Mouse (Mus musculus): ENCODE results near the gene Pprc1. TPM values are rescaled to one million over a fixed set of nuclear protein-coding genes. Genes with fewer than 3 reads are reported as not detected.

Pprc1 gene
- polyA plus RNA-seq, 1 experiment: 44.1 TPM

DNA sequence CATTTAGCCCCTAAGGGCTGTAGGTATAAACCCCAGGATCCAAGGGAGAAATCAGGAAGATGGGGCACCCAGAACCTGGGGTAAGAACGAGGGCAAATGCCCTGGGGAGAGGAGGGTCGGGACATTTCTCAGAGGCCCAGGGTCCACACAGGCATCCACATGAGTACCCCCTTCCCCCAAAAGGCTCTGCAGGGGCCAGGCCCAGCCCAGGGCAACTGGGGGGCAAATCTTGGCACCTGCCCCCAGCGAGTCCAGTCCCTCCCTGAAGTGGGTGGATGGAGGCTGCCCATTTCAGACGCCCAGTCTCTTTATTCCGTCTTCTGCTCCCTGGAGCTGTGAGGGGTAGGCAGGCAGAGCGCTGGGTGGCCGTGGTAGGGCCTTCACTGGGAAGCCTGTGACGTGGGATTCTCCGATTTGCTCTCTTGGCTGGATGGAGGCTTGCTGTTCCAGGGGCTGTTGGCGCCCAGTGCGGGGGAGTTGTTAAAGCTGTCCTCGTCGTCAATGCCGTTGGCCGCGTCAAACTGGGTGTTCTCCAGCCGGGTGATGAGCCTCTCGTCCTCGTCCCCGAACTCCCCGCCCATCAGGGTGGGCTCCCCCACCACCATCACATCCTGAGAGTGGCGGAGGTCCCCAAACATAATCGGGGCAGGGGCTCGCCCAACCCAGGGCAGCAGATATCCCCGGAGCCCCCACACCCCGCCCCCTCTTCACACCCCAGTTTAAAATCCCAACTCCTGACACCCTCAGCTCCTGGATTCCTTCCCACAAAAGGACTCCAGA is 11.8 kb upstream of the Pprc1 start:
- Histone ChIP-seq H3K36me3 (ENCODE audit: control insufficient read depth, insufficient read depth, low read length) (peaks cover 44% of the 10 kb centered on the region), H3K4me3 (ENCODE audit: control insufficient read depth, insufficient read depth, low read length) (no peak overlapping the region), H3K4me1 (replicated peaks; ENCODE audit: control insufficient read depth, insufficient read depth, low read length) (peaks cover 11% of the 10 kb centered on the region), H3K27me3 (ENCODE audit: control insufficient read depth, insufficient read depth, low read length) (no peaks in the 10 kb centered on the region; the same call in 1 of the 2 replicates), H3K27ac (ENCODE audit: control insufficient read depth, insufficient read depth, low read length) (no peak overlapping the region)
- 96% methylated on average over 26 of the region's 26 CpGs for WGBS
- TF ChIP-seq POLR2A (IDR thresholded peaks at IDR 0.05; ENCODE audit: control insufficient read depth, extremely low read depth, insufficient read depth, low read length, poor library complexity): no peak
- no peak for TF ChIP-seq CTCF (IDR thresholded peaks at IDR 0.05; ENCODE audit: borderline replicate concordance, control insufficient read depth, extremely low read depth, insufficient read depth, low read length, poor library complexity)
- DNase-seq: no peak

DNA sequence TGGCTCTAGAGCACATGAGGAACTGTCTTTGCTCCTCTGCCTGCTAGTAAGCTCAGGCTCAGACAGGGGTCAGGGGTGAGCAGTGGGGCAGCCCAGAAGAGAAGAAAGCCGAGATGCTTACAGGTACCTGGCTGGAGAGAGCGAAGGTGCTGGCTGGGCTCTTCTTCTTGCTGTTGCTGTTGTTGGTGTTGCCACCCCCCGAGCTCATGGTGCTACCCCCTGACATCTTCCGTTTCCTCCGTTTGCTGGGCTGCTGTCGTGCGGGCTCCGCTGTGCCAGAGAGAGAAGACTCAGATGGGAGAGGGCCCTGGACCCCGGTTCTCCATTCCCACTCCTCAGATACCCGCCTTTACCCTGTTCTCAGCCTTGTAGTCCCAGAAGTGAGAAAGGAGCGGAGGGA is 10.8 kb upstream of the Pprc1 start:
- no peak overlapping the region for H3K27ac ChIP-seq (ENCODE audit: control insufficient read depth, insufficient read depth, low read length)
- 98% methylated on average over 11 of the region's 11 CpGs for WGBS
- no peak overlapping the region for H3K4me3 ChIP-seq (ENCODE audit: control insufficient read depth, insufficient read depth, low read length)
- peaks cover 44% of the 10 kb centered on the region for H3K36me3 ChIP-seq (ENCODE audit: control insufficient read depth, insufficient read depth, low read length)
- TF ChIP-seq CTCF (IDR thresholded peaks at IDR 0.05; ENCODE audit: borderline replicate concordance, control insufficient read depth, extremely low read depth, insufficient read depth, low read length, poor library complexity) (no peak), POLR2A (IDR thresholded peaks at IDR 0.05; ENCODE audit: control insufficient read depth, extremely low read depth, insufficient read depth, low read length, poor library complexity) (no peak)
- peaks cover 17% of the 10 kb centered on the region for H3K4me1 ChIP-seq (replicated peaks; ENCODE audit: control insufficient read depth, insufficient read depth, low read length)
- no peak for DNase-seq
- no peaks in the 10 kb centered on the region; the same call in 1 of the 2 replicates for H3K27me3 ChIP-seq (ENCODE audit: control insufficient read depth, insufficient read depth, low read length)

DNA sequence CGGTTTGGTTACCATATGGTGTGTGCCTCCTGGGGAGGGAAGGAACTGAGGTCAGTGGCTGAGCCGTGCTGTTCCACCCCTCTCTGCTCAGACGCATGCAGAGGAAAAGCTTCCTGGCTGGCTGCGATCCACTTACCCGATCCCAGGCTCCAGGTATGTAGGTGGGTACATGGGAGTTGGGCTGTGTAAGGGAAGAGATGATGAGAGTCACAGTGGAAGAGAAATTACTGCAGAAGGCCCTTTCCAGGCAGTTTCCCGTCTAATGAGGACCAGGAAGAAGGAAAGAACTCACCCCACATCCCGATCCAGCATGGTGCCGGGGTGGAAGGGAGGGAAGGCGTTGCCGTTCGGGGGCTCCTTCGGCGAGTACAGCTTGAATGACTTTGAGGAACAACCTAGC is 8.7 kb upstream of the Pprc1 start:
- H3K27ac ChIP-seq (ENCODE audit: control insufficient read depth, insufficient read depth, low read length): no peak overlapping the region
- no peaks in the 10 kb centered on the region; the same call in 1 of the 2 replicates for H3K27me3 ChIP-seq (ENCODE audit: control insufficient read depth, insufficient read depth, low read length)
- peaks cover 23% of the 10 kb centered on the region for H3K4me1 ChIP-seq (replicated peaks; ENCODE audit: control insufficient read depth, insufficient read depth, low read length)
- TF ChIP-seq CTCF (IDR thresholded peaks at IDR 0.05; ENCODE audit: borderline replicate concordance, control insufficient read depth, extremely low read depth, insufficient read depth, low read length, poor library complexity): no peak
- TF ChIP-seq POLR2A (IDR thresholded peaks at IDR 0.05; ENCODE audit: control insufficient read depth, extremely low read depth, insufficient read depth, low read length, poor library complexity): no peak
- H3K4me3 ChIP-seq (ENCODE audit: control insufficient read depth, insufficient read depth, low read length): no peak overlapping the region
- WGBS: 94% methylated on average over 13 of the region's 13 CpGs
- peaks cover 44% of the 10 kb centered on the region for H3K36me3 ChIP-seq (ENCODE audit: control insufficient read depth, insufficient read depth, low read length)
- no peak for DNase-seq

DNA sequence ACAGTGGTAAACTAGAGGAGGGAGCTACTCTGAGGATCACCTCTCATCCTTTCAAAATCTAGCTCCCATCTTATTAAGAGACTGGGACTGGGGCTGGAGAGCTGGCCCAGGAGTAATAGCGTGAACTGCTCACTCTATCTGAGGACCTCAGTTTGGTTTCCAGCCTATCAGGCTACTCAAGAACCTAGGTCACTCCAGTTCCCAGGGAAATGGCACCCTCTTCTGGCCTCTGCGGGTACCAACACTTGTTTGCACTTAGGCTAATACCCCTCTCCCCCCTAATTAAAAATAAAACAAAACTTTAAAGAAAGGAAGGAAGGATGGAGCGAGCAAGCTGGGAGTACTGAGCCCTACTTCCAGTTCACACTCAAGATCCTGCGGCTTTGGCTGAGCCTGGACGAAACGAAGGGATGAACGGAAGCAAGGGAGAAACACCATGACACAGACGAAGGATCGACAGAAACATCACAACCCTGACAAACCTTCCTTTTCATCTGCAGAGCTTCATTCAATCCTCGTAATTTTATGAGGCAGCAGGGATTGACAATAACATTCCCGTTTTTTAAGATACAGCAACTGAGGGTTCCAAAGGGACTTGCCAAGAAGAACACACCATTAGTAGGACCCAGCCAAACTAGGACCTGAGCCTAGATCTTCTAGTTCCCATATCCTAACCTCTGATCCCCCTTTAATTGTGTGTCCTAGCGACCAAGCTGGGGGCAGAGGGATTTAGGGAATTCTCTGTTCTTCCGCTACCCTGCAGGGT is 8.0 kb upstream of the Pprc1 start:
- peak overlapping the region; percentile 17; the same call in 1 of the 2 replicates for H3K4me3 ChIP-seq (ENCODE audit: control insufficient read depth, insufficient read depth, low read length)
- H3K36me3 ChIP-seq (ENCODE audit: control insufficient read depth, insufficient read depth, low read length): peaks cover 44% of the 10 kb centered on the region

DNA sequence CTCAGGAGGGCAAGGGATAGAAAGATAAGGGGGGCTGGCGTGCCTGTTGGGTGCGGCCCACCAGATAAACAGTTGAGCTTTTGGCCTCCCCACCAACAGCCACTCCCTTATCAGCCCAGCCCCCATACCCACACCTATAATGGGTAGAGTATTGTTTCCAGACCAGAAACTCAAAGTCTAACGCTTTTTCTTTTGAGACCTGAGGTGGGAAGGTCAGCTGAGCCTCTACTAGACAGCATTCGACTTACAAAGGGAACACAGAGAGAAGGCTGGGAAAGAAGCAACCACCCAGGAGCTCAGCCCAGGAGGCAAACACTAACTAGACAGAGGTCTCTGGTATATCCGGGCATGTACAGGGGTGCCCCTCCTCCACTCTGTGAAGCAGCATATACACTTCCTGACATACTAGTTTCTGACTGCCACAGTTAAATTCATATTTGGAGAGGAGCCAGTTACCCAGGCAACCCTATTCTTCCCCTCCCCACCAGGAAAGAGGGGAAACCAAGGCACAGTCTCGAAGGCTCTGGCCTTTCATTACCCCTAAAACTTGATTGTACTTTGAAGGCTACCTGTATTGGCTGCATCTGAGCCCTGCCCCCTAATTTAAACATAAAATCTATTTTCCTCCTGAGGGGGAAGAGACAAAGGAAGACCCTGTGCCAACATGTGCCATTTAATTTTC is 7.3 kb upstream of the Pprc1 start:
- 35% methylated on average over 6 of the region's 6 CpGs for WGBS
- TF ChIP-seq CTCF (IDR thresholded peaks at IDR 0.05; ENCODE audit: borderline replicate concordance, control insufficient read depth, extremely low read depth, insufficient read depth, low read length, poor library complexity) (no peak), POLR2A (IDR thresholded peaks at IDR 0.05; ENCODE audit: control insufficient read depth, extremely low read depth, insufficient read depth, low read length, poor library complexity) (no peak)
- Histone ChIP-seq H3K4me1 (replicated peaks; ENCODE audit: control insufficient read depth, insufficient read depth, low read length) (peaks cover 36% of the 10 kb centered on the region), H3K4me3 (ENCODE audit: control insufficient read depth, insufficient read depth, low read length) (peak overlapping the region; percentile 99), H3K27me3 (ENCODE audit: control insufficient read depth, insufficient read depth, low read length) (no peaks in the 10 kb centered on the region; the same call in 1 of the 2 replicates), H3K27ac (ENCODE audit: control insufficient read depth, insufficient read depth, low read length) (peak overlapping the region; percentile 71), H3K36me3 (ENCODE audit: control insufficient read depth, insufficient read depth, low read length) (peaks cover 40% of the 10 kb centered on the region)
- peak; percentile 76 for DNase-seq

More for the DNA sequence above, 8.0 kb upstream of the Pprc1 start:
- WGBS: 92% methylated on average over 13 of the region's 13 CpGs
- peak; percentile 45 for DNase-seq
- Histone ChIP-seq H3K27ac (ENCODE audit: control insufficient read depth, insufficient read depth, low read length) (peak overlapping the region; percentile 44; the same call in 1 of the 2 replicates), H3K4me1 (replicated peaks; ENCODE audit: control insufficient read depth, insufficient read depth, low read length) (peaks cover 30% of the 10 kb centered on the region), H3K27me3 (ENCODE audit: control insufficient read depth, insufficient read depth, low read length) (no peaks in the 10 kb centered on the region; the same call in 1 of the 2 replicates)
- TF ChIP-seq POLR2A (IDR thresholded peaks at IDR 0.05; ENCODE audit: control insufficient read depth, extremely low read depth, insufficient read depth, low read length, poor library complexity) (no peak), CTCF (IDR thresholded peaks at IDR 0.05; ENCODE audit: borderline replicate concordance, control insufficient read depth, extremely low read depth, insufficient read depth, low read length, poor library complexity) (no peak)
